Mouse (Mus musculus) urinary bladder, postnatal 25 days (tissue): ENCODE results near the gene Cbl.
A peak's percentile ranks its signal among the peaks of the same experiment; 100 is the strongest.
"Not testable (repeated sequence)": the region's sequence is repeated elsewhere in the genome, so short reads cannot be mapped to it uniquely, and the experiment has no call there.

Experiments
- DNase-seq: peaks from one replicate; pipeline ENCODE4 v3.0.0; 2022; ENCODE audit warnings: low spot score

Gene Cbl

DNA sequence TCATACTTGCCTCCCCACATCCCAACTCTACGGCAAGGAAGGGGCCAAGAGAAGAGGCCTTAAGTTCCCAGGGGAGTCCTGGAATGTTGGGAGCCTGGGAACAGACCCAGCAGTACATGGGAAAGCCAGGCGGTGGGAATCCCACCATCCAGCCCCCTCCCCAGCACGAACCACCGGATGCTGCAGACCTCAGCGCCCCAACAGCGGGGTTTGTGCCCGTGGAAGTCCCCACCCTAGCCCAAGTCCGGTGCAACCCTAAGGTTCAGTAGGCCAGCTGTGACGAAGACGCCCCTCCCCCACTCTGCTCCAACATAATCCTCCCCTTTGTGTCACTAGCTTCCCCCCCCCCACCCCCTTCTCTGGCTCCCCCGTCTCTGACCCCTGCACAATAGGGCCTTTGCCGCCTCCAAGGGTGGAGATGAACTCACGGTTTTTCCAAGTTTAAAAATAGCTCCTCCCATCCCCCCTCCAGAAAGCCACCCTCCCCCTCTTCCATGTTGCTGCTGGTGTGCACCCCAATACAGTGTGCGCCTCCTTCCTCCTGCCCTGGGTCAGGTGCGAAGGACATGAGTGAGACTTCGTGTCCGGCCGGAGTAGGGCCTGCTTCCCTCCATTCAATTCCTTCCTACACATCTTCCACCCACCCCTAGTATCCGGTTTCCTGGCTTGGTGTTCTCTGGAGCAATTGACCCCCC, 103.1 kb downstream of the Cbl start:
- DNase-seq = no peak

DNA sequence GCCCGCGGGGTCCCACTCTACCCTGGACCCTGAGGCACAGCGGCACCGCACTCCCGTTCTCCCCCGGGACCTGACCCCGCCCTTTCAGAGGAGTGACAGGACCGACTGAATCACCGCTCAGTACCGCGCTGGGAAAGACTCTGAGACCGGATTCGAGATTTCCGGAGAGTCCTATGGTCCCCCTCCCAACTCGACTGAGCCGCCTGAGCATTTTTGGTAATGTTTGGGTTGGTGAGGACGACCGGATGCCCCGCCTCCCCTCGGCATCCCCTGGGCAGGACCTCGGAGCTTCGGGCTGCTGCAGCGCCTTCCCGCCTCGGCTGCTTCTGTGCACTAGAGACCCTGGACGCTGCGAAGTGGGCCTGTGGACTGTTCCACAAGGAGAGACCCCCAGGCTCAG, 103.8 kb downstream of the Cbl start:
- DNase-seq = peak; percentile 55

DNA sequence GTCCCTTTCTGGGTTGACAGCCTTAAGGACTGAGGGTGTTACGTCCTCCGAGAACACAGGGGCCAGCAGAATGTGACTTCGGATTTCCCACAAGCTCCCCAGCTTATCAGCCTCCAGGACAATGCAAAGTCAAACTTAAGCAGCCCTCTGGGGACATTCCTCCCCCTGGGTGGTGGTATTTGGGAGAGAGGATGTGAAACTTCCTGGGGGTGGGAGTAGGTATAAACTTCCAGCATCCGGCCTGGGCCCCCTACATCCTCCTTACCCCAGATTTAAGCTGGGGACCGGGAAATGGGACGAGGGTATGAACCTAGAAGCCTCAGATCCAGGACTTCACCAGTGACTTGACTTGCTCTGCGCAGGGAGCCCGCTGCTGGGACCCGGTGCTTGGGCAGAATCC, 104.2 kb downstream of the Cbl start:
- DNase-seq = no peak

DNA sequence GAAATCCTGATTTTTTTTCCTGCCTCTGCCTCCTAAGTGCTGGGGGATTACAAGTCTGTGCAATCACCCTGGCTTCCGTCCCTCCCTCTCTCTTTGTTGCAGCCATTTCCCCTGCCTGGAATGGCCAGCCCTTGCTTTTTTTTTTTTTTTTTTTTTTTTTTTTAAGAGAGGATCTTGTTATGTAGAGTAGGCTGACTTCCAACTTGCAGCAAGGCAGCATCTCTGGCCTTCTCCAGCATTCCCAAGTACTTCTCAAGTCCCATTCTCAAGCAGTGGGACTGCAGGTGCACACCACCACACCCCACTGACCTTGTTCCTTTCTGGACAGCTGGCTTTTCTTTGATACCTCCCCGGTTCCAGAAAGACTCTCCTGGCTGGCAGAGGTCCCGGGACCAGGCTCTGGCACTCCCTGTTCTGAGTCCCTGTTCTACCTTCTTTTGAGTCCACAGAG, 106.5 kb downstream of the Cbl start:
- no peak for DNase-seq

DNA sequence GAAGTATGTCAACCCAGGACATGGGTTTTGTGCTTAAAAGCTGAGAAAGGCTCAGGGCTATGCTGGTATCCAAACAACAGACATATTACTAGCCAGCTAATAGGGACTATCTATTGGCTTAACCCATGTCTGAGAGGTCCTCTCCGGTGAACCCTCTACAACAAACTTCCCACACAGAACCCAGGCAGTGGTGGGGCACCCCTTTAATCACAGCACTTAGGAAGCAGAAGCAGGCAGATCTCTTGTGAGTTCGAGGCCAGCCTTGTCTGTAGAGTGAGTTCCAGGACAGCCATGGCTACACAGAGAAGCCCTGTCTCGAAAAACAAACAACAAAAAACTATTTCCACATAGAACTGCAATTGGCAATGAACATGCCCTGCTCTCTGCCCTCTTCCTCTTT, 107.1 kb downstream of the Cbl start:
- no peak for DNase-seq

DNA sequence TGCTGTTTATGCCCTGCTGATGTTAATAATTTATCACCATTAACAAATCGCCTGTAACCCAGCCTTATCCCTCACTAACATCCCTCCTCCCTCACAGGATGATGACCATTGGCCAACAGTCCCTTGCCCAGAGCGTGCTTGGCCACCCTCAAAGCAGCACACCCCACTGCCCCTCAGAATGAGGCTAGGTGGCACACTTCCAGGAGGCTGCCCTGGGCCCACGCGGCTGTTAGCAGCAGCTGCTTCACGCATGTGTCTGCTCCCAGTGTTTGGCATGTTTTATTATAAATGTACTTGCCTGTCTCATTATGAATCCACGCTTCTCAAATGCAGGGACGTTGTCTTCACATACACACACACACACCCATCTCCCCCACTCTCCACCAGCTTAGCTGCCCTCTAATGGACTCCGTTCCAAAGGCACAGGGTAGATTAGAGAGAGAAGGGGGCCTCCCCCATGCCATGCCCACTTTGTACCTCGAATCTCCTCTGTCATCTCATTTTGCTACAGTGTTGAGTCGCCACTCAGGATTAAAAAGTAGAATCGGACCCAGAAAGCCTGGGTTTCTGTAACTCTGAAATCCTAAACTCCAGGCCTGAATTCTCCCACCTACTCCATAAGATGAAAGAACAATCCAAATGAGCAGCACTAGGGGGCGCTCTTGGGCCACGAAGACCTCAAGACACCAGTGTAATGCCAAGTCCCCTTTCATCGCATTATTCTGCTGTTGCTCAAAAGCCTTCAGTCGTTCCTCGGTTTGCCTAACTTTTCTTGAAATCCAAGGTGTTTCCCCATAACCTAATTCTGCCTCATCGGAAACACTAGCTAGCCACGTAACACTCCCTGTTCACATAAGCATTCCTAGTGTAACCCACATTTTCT, 108.1 kb downstream of the Cbl start:
- DNase-seq = peak; percentile 80

DNA sequence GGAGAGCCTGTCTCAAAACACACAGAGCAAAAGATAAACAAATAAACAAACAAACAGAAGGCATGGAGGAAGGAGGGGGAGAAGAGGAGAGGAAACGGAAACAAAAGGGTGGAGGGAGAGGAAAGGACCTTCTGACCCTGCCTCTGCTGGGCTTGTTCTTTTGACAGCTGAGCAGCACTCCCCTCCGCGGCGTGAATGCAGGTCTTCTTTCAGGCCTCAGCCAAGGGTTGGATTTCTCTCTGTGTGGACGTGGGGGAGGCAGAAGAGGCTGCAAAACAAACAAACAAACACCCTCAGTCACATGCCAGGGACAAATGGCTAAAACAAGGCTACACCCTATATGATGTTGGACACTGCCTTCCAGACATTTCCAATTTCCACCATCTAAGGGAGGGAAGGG, 108.8 kb downstream of the Cbl start:
- no peak for DNase-seq

DNA sequence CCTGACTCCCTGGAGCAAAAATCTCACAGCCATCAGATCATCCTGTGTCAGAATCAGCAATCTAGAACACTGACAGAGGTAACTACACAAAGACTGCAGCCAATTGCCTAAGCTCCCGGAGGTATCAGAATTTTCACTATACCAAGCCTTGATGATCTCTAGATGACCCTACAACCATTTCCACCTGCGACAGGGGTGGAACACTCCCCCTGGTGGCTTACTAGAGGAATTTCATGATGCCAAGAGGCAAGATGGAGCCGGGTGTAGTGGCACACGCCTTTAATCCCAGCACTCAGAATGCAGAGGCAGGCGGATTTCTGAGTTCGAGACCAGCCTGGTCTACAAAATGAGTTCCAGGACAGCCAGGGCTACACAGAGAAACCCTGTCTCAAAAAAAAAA, 109.5 kb downstream of the Cbl start:
- no peak for DNase-seq

DNA sequence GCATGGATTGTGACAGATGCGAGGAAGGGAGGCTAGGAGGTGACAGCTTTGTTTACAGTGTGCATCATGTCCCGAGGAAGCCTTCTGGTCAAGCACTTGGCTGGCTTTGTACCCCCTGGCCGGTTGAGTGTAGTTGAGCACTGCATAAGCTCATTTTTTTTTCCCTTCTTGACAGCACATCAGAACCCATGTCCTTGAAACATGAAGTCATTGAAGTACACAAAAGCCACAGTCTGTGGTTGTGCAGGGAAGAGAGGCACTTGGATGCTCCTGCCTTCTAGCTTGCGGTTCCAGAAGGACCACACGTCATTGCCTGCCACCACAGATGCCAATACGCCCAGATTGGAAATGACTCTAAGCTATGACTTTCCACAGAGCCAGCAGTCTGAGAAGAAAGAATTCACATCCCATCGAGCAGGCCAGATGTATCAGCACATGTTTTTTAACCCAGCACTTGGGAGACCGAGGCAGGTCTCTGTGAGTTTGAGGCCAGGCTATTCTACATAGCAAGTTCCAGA, 113.8 kb downstream of the Cbl start:
- no peak for DNase-seq

DNA sequence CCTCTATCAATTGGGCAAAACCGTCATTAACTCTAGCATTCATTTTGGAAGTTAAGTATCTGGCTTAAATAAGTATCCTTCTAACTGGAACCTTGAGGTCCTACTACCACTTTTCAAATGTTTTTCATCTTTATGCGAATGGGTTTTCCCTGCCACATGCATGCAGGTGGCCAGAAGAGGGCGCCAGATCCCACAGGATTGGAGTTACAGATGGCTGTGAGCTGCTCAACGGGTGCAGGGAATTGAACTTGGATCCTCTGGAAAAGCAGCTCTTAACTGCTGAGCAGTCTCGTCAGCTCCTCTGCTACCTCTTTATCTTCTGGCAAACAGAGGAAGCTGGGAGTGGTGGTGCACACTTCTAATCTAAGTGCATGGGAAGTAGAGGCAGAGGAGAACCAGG, 114.8 kb downstream of the Cbl start:
- no peak for DNase-seq

DNA sequence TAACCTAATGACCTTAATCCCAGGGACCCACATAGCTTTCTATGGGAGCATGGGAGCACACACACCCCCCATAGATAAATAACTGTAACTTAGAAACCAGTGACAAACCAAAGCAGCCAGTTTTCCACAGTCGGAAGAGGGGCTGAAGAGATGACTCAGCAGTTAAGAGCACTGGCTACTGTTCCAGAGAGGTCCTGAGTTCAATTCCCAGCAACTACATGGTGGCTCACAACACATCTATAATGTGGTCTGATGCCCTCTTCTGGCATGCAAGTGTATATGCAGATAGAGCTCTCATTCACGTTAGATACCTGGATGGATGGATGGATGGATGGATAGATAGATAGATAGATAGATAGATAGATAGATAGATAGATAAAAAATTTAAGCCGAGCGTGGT, 117.7 kb downstream of the Cbl start:
- no peak for DNase-seq

DNA sequence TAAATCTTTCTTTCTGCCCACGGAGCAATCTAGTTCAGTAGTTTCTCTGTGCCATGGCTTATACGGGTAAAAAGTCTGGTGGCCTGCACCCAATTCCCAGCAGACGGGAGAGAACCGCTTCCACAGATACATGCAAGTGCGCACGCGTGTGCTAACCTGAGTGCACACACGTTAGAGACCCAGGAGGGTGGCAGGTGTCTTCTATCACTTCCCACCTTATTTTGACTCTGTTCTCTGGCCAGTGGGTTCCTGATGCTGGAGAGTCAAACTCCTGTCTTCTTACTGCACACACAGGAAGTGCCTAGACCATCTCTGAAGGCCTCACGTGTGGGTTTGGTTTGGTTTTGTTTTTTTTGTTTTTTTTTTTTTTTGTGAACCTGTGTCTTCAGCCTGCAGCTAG, 118.2 kb downstream of the Cbl start:
- no peak for DNase-seq

DNA sequence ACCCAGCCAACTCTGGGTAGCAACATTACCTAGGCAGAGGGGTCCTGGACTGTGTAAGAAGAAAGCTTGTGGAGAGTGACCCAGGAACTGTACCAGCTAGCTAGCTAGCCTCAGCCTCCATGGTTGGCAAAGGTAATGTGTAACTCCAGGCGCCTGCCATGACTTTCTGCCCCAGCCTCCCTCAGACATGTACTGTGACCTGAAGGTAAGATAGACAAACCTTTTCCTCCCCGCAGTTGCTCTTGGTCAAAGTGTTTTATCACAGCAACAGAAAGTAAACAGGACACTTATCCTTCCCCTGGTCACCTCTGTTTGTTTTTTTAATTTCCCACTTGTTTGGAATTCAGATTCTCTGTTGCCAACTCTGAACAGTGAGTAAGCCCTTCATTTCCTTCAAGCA, 119.4 kb downstream of the Cbl start:
- no peak for DNase-seq

DNA sequence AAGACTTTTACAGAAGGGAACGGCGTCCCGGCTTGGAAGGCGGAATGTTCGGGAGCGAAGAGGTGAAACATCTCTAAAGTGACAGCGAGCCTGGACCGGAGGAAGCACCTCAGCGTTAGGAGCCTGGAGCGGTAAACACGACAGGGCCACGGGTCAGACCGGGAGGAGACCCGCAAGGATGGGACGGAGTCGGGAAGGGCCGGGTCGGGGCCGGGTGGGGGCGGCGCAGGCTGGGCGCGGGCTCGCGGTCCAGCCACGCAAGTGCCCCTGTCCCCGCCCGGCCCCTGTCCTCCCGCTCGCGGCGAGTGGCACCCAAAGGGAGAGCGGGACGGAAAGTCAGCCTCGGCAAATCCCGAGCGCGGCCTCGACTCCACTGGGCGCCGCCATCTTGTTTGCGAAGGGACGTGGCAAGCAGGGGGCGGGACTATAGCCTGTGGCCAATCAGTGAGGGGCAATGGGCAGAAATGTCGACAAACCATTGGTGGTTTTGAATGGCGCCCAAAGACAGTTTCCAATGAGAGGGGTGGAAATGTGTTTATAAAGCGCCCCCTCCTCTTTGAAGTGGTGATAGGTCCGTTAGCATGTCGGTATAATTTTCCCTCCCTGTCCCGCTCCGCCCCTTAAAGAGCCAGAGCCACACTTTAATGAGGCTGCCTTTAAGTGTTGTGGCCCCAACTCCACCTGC, 120.6 kb downstream of the Cbl start, which contains the start of the genes Gm49380 and Rnf26:
Gene Gm49380, minus strand, starts transcription at position 396 of the 685 bp plus-strand sequence.
Gene Rnf26, minus strand, starts transcription at position 413 of the 685 bp plus-strand sequence.
- peak; percentile 93 for DNase-seq

DNA sequence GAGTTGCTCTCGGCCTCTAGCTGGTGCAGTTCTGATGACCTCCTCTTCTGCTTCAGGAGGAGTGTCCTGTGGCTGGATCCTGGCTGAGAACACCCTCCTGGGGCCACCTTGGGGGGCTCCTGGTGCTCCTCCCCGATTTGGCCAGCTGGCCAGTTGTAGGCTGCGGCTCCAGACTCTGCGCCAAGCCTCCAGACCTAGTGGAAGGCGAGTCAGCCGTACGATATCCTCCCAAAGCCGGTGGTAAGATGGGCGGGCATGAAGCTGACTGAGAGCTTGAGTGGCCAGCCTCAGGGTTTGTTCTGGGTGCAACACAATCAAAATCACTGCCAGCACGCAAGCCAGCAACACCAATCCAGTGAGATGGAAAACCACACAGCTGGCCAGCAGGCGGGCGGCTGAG, 121.9 kb downstream of the Cbl start:
- DNase-seq = not testable (repeated sequence)

DNA sequence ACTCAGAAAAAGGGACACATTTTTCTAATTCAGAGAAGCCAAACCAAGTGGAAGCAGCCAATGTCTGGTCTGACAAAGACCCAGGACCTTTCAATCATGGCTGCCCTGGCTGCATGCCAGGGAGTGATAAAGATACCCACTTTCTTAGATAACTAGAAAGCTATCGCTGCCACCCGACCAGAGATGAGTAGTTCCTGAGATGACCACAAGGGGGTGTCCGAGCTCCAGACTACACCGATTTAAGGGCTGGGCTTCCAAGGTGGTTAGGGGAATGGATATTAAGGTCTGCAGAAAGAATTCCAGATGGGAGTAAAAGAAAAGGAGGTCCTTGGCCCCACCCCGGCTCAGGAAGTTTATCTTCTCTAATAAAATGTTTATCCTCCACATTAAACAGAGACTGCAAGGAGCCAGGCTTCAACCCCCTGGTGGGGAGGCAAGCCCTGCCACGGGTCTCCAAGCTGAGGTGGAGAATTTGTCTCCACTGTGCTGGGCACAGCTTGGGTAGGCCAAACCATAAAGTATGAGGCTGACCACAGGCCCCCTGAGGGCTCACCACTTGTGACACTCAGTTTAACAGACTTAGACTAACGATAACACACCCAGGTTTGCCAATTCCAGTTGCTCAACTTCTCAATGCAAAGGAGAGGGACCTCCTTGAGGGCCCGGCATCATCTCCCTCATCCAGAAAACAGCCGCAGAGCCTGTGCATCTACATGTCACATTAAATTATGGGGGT, 124.3 kb downstream of the Cbl start:
- peak; percentile 59 for DNase-seq

DNA sequence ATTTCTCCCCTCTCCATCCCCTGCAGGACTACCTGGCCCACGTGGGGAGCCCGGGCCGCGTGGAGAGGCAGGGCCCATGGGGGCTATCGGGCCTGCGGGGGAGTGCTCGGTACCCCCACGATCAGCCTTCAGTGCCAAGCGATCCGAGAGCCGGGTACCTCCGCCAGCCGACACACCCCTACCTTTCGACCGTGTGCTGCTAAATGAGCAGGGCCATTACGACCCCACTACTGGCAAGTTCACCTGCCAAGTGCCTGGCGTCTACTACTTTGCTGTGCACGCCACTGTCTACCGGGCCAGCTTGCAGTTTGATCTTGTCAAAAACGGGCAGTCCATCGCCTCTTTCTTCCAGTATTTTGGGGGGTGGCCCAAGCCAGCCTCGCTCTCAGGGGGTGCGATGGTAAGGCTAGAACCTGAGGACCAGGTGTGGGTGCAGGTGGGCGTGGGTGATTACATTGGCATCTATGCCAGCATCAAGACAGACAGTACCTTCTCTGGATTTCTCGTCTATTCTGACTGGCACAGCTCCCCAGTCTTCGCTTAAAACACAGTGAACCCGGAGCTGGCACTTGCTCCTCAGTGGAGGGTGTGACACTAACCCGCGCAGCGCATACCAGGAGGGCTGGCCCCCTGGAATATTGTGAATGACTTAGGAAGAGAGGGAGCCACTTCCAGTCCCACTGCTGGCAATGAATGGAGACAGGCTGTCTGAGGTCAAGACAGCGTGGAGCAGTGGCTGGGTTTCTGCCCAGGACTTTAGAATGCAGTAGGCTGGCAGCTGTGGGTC, 125.4 kb downstream of the Cbl start:
- DNase-seq = no peak

DNA sequence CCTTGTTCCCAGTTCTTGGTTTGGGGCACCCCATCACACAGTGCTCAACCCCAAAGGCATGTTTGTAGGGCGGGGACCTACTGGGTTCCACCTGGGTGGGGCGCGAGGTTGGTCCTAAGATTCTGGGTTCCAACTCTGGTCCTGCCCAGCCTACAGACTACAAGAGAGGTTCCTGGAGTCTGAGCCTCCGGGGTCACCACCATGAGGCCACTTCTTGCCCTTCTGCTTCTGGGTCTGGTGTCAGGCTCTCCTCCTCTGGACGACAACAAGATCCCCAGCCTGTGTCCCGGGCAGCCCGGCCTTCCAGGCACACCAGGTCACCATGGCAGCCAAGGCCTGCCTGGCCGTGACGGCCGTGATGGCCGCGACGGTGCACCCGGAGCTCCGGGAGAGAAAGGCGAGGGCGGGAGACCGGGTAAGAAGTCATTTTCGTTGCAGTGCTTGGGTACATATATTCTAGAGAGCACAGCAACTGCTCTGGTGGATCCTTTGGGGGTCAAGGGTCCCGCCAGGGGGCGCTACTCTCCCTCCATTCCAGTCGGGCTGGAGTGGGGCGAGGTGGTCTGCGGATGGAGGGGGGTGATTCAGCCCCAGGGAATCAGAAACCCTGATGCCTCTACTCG, 126.2 kb downstream of the Cbl start:
- DNase-seq = no peak

DNA sequence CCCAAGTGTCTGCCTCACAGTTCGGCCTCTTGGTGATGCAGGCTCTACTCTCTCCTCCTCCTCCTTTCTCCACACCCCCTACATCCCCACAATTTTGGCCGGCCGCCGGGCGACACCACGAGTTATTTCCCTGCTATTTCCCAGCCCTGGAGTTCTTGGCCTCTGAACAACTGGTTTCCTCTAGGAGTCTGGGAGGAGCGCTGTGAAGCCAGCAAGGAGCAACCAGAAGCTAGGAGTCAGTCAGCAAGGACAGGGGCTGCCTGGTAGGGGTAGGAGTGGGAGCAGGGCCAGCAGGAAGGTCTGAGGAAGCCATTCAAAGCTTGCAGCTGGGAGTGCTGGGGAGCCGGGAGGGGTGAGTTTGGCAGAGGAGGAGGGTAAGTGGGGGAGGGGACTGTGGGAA, 126.7 kb downstream of the Cbl start, which contains the start of gene C1qtnf5:
Gene C1qtnf5, plus strand, starts transcription at position 136 of the 400 bp plus-strand sequence.
- peak; percentile 73 for DNase-seq

DNA sequence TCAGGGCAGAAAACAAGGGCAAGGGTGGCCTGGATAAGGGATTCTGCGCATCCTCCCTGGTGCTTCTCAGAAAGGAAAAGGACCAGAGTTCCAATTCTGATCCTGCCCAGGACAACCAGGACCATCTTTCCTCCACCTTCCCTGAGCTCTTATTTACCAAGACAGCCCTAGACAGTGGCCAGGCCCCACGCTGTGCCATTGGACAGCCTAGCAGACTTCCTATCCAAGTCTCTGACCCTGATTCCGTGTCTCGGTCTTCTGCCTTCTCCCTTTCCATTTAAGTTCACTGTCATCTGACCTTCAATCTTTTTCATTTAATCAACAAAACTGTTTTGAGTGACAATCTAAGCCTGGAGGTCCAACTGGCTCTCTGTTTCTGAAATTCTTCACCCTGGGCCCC, 127.3 kb downstream of the Cbl start:
- no peak for DNase-seq
